Mouse (Mus musculus) adrenal gland, postnatal 0 days (tissue): ENCODE measurements around the gene Ccdc149. TPM values are rescaled to one million over a fixed set of nuclear protein-coding genes. Genes with fewer than 3 reads are reported as not detected.

ENCODE experiments used
- polyA plus RNA-seq: library from polyadenylated mRNA; unstranded; fragments of >200 nt; fragmentation: Nextera tagmentation; extraction: Ambion mirVana; gene quantifications from 2 replicates; pipeline ENCODE4 v1.2.1, GENCODE M21; 2015

The Ccdc149 gene
- 2.7 and 3.8 TPM in 2 replicates for polyA plus RNA-seq

GRCm38 (mm10) chr5:52470991-52471801, at the start of gene Ccdc149:
Ccdc149 (minus strand) TSS chr5:52471521.

DNA sequence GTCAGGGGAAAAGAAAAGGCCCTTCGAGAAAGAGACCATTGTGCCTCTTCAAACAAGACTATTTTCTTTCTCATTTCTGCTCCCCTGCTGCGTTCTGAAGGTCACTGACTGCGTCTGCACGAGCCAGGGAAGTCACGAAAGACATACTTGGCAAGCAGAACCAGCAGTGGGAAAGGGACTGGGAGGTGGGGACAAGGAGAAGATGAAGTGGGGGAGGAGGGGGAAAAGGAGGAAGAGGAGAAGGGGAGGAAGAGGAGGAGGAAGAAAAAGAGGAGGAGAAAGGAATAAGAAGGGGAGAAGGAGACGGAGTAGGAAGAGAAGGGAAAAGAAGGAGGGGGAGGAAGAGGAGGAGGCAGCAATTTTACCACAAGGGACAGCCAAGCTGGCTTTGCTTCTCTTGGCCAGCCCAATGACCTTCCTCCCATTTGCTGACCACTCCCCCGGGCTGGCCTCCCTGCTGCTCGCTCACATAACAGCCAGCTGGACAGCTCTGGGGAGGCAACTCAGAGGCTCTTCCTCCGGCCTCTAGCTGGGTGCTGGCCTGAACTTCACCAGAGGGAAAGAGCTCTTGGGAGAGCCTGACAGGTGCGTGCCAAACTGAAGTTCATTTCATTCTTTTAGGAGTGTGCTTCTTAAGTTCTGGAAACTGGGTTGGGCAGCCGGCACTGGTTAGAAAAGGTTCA, 107.7 kb downstream of the Ccdc149 start, which contains the start of gene Sod3:
Gene Sod3 (plus strand): TSS at position 324 of the 683 bp plus-strand sequence.

Other genes with a start within 250 kb of the Ccdc149 start
- 20.0 and 46.3 TPM in 2 replicates for gene Sod3, start 107.7 kb downstream of the Ccdc149 start, polyA plus RNA-seq
- 2.0 and 2.7 TPM in 2 replicates for gene Lgi2, start 94.9 kb upstream of the Ccdc149 start, polyA plus RNA-seq
- 3.8 and 5.4 TPM in 2 replicates for gene Sepsecs, start 198.2 kb upstream of the Ccdc149 start, polyA plus RNA-seq